Comparison of ENCODE assay signal across 18 mouse cellular contexts in genomic region chr5:62748168-62748567, GRCm38 (mm10).
"Had no signal": no experiment of that assay in that cellular context is flagged by ENCODE, and none has a peak within 500 bp of the region (broad histone marks: within the 10 kb centered on the region; RNA-seq: fewer than 3 reads in every experiment).

No protein-coding gene starts in this region.

- H3K4me1 ChIP-seq: midbrain, embryonic 10.5 days; neural tube, embryonic 13.5 days; neural tube, embryonic 15.5 days had no signal

- H3K27me3 ChIP-seq: midbrain, embryonic 12.5 days; neural tube, embryonic 13.5 days; neural tube, embryonic 15.5 days had no signal

- H3K36me3 ChIP-seq: midbrain, embryonic 10.5 days; midbrain, embryonic 12.5 days; neural tube, embryonic 13.5 days; neural tube, embryonic 15.5 days had no signal

- H3K4me2 ChIP-seq: lung, embryonic 14.5 days; midbrain, embryonic 12.5 days; neural tube, embryonic 13.5 days; neural tube, embryonic 15.5 days had no signal

- ATAC-seq: midbrain, embryonic 16.5 days had no signal

- H3K9ac ChIP-seq: lung, embryonic 14.5 days; midbrain, embryonic 12.5 days; neural tube, embryonic 13.5 days; neural tube, embryonic 15.5 days had no signal

- H3K9me3 ChIP-seq: midbrain, embryonic 10.5 days; midbrain, embryonic 12.5 days; neural tube, embryonic 13.5 days; neural tube, embryonic 15.5 days had no signal

- DNase-seq: lung, embryonic 14.5 days; lung, postnatal 10 days; lung, postnatal 4 days; midbrain, embryonic 14.5 days; retina, postnatal 1 day; right cerebral cortex, adult 18-20 months; right cerebral cortex, postnatal 25 days; right cerebral cortex, postnatal 4 days; spleen, adult 18-20 months; thymus, adult 18-20 months; thymus, postnatal 14 days; thymus, postnatal 36 days had no signal

- H3K27ac ChIP-seq: midbrain, embryonic 10.5 days; midbrain, embryonic 12.5 days; neural tube, embryonic 13.5 days; neural tube, embryonic 15.5 days had no signal

- H3K4me3 ChIP-seq: midbrain, embryonic 10.5 days; midbrain, embryonic 12.5 days; myocyte; neural tube, embryonic 13.5 days; neural tube, embryonic 15.5 days had no signal
